Mouse (Mus musculus) thymus, adult 2 months (tissue): Measurements from ENCODE around the gene Arhgap45.

ENCODE experiments used
- CTCF ChIP-seq: fragments of 200-500 bp; IDR thresholded peaks from 2 replicates; pipeline ENCODE4 v1.5.1; 2012; ENCODE audit warnings: mild to moderate bottlenecking, control low read depth, low read length, moderate library complexity, borderline replicate concordance; ENCODE audit not compliant: control insufficient read depth, poor library complexity, insufficient read depth; ENCODE audit errors: extremely low read depth
- POLR2A ChIP-seq: fragments of 200-500 bp; IDR thresholded peaks from 2 replicates; pipeline ENCODE4 v1.6.1; 2012; ENCODE audit warnings: mild to moderate bottlenecking, low read length, control low read depth, moderate library complexity; ENCODE audit not compliant: control insufficient read depth, poor library complexity, insufficient read depth; ENCODE audit errors: extremely low read depth

DNA sequence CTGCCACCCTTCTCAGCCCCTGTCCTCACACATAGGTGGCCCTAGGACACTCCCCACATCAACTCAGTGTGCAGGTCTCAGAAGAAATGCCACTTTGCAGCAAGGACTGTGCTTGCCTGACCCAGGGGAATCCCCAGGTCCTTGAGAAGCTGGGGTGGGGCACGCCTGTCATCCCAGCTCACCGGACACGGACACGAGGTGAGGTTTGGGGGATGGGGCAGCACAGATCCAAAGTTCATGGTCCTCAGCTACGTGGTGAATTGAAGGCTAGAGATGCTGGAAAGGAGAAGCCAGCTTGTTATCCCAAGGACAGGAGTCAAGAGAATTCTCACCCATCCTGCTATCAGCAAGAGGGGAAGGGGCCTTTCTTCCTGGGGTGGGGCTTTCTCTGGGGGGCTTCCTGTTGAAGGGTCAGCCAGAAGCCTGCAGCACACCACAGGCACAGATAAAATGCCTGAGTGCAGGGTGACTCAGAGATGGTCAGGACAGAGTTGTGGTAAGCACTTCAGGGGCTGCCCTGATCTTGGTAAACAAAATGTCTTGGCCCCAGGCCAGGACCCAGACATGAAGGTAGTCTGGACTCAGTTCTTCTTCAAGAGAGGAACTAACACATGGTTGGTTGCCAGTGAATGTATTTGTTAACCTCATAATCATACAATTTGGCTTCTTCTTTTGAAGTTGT lies 16.5 kb downstream of the Arhgap45 start:
- TF ChIP-seq CTCF (no peak), POLR2A (no peak)
